Mouse (Mus musculus): ENCODE data around the gene Arhgef10l. TPM values are rescaled to one million over a fixed set of nuclear protein-coding genes. Genes with fewer than 3 reads are reported as not detected.

The Arhgef10l gene
- polyA plus RNA-seq, 1 experiment from 2014 or later = 15.9 TPM

DNA sequence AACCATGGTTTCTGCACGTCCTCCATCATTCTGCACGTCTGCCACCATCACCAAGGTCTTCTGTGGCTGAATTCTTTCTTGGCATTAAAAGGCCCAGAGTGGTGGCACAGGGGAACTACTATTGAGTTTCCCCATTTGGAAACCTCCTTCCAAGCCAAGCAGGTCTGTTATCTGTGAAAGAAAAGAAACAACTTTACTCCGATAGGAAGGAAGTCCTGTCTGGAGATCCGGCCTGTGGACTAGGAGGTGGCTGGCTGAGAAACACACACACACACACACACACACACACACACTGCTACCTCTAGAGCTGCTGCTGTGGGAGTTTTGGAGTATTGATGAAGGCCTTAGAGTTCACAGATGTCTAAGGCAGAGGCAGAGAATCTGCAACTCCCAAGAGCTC lies 27.7 kb upstream of the Arhgef10l start:
- H3K36me3 ChIP-seq (ENCODE audit: control insufficient read depth, insufficient read depth, low read length) = no peaks in the 10 kb centered on the region
- peaks cover 2 to 3% of the 10 kb centered on the region in 2 experiments; a peak in 1 of 4 replicates for H3K4me1 ChIP-seq (ENCODE audit: control insufficient read depth in 2 of 2, insufficient read depth in 2 of 2, low read length in 2 of 2)
- H3K27ac ChIP-seq (replicated peaks in 1 of 2; ENCODE audit: control insufficient read depth in 1 of 2, insufficient read depth in 1 of 2, low read depth in 2 of 2, low read length in 2 of 2) = no peak overlapping the region
- H3K4me3 ChIP-seq (ENCODE audit: control insufficient read depth in 1 of 2, insufficient read depth in 1 of 2, low read depth in 1 of 2, low read length in 2 of 2) = no peak overlapping the region
- H3K4me2 ChIP-seq (ENCODE audit: low read length) = no peak overlapping the region
- no peaks in the 10 kb centered on the region for H3K9me3 ChIP-seq (ENCODE audit: control insufficient read depth, low read length)
- no peak for ATAC-seq (ENCODE audit: insufficient number of reproducible peaks, insufficient read depth, low FRiP score, low read depth)
- H3K27me3 ChIP-seq (ENCODE audit: control insufficient read depth, insufficient read depth, low read length) = no peaks in the 10 kb centered on the region
- 48% methylated on average over 4 of the region's 4 CpGs for WGBS
- H3K9ac ChIP-seq (ENCODE audit: low read length) = no peak overlapping the region

DNA sequence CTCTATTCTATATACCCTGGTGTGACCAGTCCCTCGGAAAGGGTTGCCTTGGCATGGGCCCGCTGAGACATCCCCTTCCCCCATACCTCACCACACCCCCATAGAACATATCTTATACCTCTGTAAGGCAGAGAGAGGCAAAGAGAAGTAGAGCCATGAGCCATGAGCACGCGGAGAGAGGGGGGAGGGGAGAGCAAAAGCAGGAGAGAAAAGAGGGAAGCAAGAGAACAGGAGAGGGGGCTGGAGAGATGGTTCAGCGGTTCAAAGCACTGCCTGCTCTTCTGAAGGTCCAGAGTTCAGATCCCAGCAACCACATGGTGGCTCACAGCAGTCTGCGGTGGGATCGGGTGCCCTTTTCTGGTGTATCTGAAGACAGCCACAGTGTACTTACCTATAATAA lies 25.7 kb upstream of the Arhgef10l start:
- 70% methylated on average over 7 of the region's 7 CpGs for WGBS
- no peaks in the 10 kb centered on the region for H3K36me3 ChIP-seq (ENCODE audit: control insufficient read depth, insufficient read depth, low read length)
- ATAC-seq (ENCODE audit: insufficient number of reproducible peaks, insufficient read depth, low FRiP score, low read depth) = no peak

DNA sequence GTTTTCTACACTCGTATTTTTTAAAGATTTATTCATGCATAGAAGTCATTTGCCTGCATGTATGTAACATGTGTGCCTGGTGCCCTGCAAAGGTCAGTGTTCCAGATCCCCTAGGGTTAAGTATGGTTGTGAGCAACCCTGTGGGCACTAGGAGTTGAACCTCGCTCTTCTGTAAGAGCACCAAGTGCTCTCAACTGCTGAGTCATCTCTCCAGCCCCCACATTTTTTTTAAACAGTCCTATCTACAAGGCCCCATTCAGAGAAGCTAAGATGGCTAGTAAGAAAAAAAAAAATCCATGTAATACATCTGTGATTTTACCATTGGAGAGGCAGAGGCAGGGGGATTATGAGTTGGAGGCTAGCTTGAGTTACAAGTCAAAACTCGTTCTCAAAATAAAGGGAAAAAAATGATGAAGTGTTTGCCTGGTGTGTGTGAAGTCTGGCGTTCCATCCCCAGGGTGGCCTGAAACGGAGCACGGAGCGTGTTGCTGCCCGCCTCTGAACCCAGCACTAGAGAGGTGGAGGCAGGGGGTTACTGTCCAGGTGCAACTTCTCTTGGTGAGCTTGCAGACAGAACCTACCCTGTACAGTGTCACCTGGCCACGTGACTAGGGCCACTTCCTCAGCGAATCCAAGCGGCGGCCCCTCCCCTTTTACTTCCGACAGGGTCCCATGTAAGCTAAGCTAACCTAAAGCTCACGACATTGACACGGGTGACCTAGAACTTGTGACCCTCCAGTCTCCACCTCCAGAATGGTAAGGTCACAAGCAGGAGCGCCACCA lies 24.3 kb upstream of the Arhgef10l start:
- Histone ChIP-seq H3K4me2 (ENCODE audit: low read length) (no peak overlapping the region), H3K9me3 (ENCODE audit: control insufficient read depth, low read length) (no peaks in the 10 kb centered on the region), H3K9ac (ENCODE audit: low read length) (no peak overlapping the region), H3K27ac (replicated peaks in 1 of 2; ENCODE audit: control insufficient read depth in 1 of 2, insufficient read depth in 1 of 2, low read depth in 2 of 2, low read length in 2 of 2) (no peak overlapping the region), H3K4me3 (ENCODE audit: control insufficient read depth in 1 of 2, insufficient read depth in 1 of 2, low read depth in 1 of 2, low read length in 2 of 2) (no peak overlapping the region), H3K4me1 (ENCODE audit: control insufficient read depth in 2 of 2, insufficient read depth in 2 of 2, low read length in 2 of 2) (peaks cover 2 to 3% of the 10 kb centered on the region in 2 experiments; a peak in 1 of 4 replicates), H3K27me3 (ENCODE audit: control insufficient read depth, insufficient read depth, low read length) (no peaks in the 10 kb centered on the region), H3K36me3 (ENCODE audit: control insufficient read depth, insufficient read depth, low read length) (no peaks in the 10 kb centered on the region)
- 66% methylated on average over 16 of the region's 16 CpGs for WGBS
- ATAC-seq (ENCODE audit: insufficient number of reproducible peaks, insufficient read depth, low FRiP score, low read depth) = 0 out of 2 replicates have a peak, but pooled peaks have one; percentile 45

More for the DNA sequence above, 25.7 kb upstream of the Arhgef10l start:
- Histone ChIP-seq H3K4me2 (ENCODE audit: low read length) (no peak overlapping the region), H3K27ac (replicated peaks in 1 of 2; ENCODE audit: control insufficient read depth in 1 of 2, insufficient read depth in 1 of 2, low read depth in 2 of 2, low read length in 2 of 2) (no peak overlapping the region), H3K9ac (ENCODE audit: low read length) (no peak overlapping the region), H3K27me3 (ENCODE audit: control insufficient read depth, insufficient read depth, low read length) (no peaks in the 10 kb centered on the region), H3K9me3 (ENCODE audit: control insufficient read depth, low read length) (no peaks in the 10 kb centered on the region), H3K4me3 (ENCODE audit: control insufficient read depth in 1 of 2, insufficient read depth in 1 of 2, low read depth in 1 of 2, low read length in 2 of 2) (no peak overlapping the region), H3K4me1 (ENCODE audit: control insufficient read depth in 2 of 2, insufficient read depth in 2 of 2, low read length in 2 of 2) (peaks cover 2 to 3% of the 10 kb centered on the region in 2 experiments; a peak in 1 of 4 replicates)

DNA sequence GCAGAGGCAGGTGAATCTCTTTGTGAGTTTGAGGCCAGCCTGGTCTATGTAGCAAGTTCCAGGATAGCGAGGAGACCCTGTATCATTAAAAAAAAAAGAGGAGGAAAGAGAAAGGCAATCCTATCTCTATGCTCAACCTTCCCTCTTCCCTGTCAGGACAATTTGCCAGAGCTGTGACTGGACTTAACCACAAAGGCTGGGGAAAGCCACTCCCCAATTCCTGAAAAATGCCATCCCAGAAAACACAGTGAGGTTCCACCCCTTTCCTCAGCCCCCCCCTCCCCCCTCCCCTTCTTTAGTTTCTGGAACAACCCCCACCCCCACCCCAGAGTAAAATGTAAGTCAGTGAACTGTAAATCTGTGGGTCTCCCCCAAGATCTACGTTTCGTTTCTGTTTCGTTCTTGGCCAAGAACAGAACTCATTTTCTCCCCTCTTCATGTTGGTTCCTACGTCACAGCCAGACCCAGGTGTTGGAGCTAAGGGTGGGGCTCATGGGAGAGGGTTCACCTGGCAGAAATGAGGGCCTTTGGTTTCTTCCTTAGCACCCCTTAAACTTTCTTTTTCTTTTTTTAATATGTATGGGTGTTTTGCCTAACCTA lies 23.1 kb upstream of the Arhgef10l start:
- no peak overlapping the region for H3K27ac ChIP-seq (replicated peaks in 1 of 2; ENCODE audit: control insufficient read depth in 1 of 2, insufficient read depth in 1 of 2, low read depth in 2 of 2, low read length in 2 of 2)
- no peaks in the 10 kb centered on the region for H3K36me3 ChIP-seq (ENCODE audit: control insufficient read depth, insufficient read depth, low read length)
- H3K4me3 ChIP-seq (ENCODE audit: control insufficient read depth in 1 of 2, insufficient read depth in 1 of 2, low read depth in 1 of 2, low read length in 2 of 2) = no peak overlapping the region
- 75% methylated on average over 5 of the region's 5 CpGs for WGBS
- no peaks in the 10 kb centered on the region for H3K9me3 ChIP-seq (ENCODE audit: control insufficient read depth, low read length)
- H3K4me2 ChIP-seq (ENCODE audit: low read length) = no peak overlapping the region
- ATAC-seq (ENCODE audit: insufficient number of reproducible peaks, insufficient read depth, low FRiP score, low read depth) = no peak
- H3K9ac ChIP-seq (ENCODE audit: low read length) = no peak overlapping the region
- H3K27me3 ChIP-seq (ENCODE audit: control insufficient read depth, insufficient read depth, low read length) = no peaks in the 10 kb centered on the region
- H3K4me1 ChIP-seq (ENCODE audit: control insufficient read depth in 2 of 2, insufficient read depth in 2 of 2, low read length in 2 of 2) = peaks cover 5 to 13% of the 10 kb centered on the region in 2 experiments

DNA sequence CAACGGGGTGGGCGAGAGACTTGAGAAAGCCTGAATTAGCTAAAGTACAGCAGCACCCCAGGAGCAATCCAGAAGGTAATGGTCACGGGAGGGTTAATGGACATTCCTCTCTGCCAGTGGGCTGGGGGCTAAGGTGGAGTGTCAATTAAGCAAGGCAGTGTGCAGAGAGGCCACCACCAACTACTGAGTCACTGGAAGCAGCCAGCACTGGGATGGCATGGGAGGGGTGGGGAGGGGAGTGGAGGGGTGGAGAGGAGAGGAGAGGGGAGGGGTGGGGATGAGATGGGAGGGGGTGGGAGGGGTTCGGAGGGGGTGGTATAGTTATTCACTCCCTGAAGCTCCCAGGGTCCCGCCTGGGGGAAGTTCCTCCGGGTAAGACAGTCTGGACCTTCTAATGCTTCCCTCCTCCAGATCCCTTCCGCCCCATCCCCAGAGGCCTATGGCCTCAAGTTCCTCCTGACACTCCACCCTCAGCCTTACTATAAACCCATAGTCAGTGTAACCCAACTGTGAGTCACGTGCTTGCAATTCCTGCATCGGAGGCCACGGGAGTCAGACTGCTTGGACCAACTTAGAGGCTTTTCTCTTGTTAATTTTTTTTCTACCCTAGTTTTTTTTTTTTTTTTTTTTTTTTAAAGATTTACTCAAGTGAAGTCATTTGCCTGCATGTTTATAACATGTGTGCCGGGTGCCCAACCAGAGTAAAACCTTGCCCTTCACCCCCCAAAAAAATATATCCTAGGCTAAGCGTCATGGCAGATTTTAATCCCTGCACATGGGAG lies 22.4 kb upstream of the Arhgef10l start:
- WGBS = 71% methylated on average over 12 of the region's 12 CpGs
- H3K9ac ChIP-seq (ENCODE audit: low read length) = no peak overlapping the region

DNA sequence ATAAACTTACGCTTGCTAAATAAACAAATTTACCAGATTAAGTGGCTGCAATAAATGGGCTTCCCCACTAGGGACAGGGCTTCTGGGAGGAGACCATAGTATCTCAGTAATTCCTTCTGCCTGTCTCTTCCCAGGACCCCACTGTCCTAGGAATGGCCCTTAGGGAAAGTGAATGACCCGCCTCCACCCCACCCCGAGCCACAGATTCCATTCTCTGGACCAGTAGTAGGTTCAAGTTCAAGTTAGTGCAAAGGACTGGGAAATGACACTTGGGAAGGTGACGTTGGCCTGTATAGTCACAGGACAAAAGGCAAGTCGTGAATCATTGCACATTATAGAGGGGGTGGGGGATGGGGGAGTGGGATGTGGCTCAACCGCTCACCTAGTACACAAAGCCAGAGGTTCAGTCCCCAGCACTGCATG lies 19.1 kb upstream of the Arhgef10l start:
- Histone ChIP-seq H3K4me3 (ENCODE audit: control insufficient read depth in 1 of 2, insufficient read depth in 1 of 2, low read depth in 1 of 2, low read length in 2 of 2) (no peak overlapping the region), H3K9ac (ENCODE audit: low read length) (0 out of 2 replicates have a peak overlapping the region, but pooled peaks have one; percentile 40), H3K27ac (replicated peaks in 1 of 2; ENCODE audit: control insufficient read depth in 1 of 2, insufficient read depth in 1 of 2, low read depth in 2 of 2, low read length in 2 of 2) (no peak overlapping the region)

More for the DNA sequence above, 22.4 kb upstream of the Arhgef10l start:
- H3K27me3 ChIP-seq (ENCODE audit: control insufficient read depth, insufficient read depth, low read length) = no peaks in the 10 kb centered on the region
- H3K27ac ChIP-seq (replicated peaks in 1 of 2; ENCODE audit: control insufficient read depth in 1 of 2, insufficient read depth in 1 of 2, low read depth in 2 of 2, low read length in 2 of 2) = no peak overlapping the region
- no peaks in the 10 kb centered on the region for H3K9me3 ChIP-seq (ENCODE audit: control insufficient read depth, low read length)
- H3K36me3 ChIP-seq (ENCODE audit: control insufficient read depth, insufficient read depth, low read length) = no peaks in the 10 kb centered on the region
- H3K4me2 ChIP-seq (ENCODE audit: low read length) = no peak overlapping the region
- no peak for ATAC-seq (ENCODE audit: insufficient number of reproducible peaks, insufficient read depth, low FRiP score, low read depth)
- H3K4me3 ChIP-seq (ENCODE audit: control insufficient read depth in 1 of 2, insufficient read depth in 1 of 2, low read depth in 1 of 2, low read length in 2 of 2) = no peak overlapping the region
- H3K4me1 ChIP-seq (ENCODE audit: control insufficient read depth in 2 of 2, insufficient read depth in 2 of 2, low read length in 2 of 2) = peaks cover 7 to 14% of the 10 kb centered on the region in 2 experiments

DNA sequence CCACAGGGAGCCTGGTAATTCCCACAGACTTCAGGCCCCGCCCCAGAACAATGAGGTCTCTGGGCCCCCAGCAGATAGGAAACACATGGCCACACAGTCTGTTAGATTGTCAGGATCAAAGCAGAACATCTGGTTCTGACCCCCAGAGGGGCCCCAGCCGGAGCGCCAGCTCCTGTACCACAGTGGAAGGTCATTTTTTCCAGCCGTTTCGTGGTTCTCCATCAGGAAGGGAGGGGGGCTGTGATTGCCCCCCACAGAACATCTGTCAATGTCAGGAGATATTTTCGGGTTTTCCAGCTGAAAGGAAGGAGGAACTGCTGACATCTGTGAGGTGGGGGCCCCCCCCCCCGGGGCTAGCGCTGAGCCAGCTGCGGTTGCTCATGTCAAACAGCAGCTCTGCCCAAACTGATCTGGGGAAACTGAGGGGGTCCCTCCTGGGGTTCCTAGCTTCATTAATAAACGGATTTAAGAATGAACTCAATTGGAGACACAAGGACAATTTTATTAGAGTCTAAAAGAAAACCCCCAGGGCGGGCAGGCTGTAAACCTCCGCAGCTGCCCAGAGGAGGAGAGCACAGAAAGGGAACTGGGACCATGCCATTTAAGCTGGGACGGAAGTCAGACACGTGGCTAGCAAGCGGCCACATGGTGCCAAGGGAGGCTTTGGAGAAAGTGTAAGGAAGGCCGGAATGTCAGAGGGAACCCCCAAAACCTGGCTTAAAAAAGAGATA lies 18.5 kb upstream of the Arhgef10l start:
- Histone ChIP-seq H3K36me3 (ENCODE audit: control insufficient read depth, insufficient read depth, low read length) (no peaks in the 10 kb centered on the region), H3K4me2 (ENCODE audit: low read length) (peak overlapping the region; percentile 61), H3K4me3 (ENCODE audit: control insufficient read depth in 1 of 2, insufficient read depth in 1 of 2, low read depth in 1 of 2, low read length in 2 of 2) (peak overlapping the region in 1 of 2 experiments; percentile 24; a peak in 2 of 4 replicates), H3K9me3 (ENCODE audit: control insufficient read depth, low read length) (no peaks in the 10 kb centered on the region), H3K4me1 (ENCODE audit: control insufficient read depth in 2 of 2, insufficient read depth in 2 of 2, low read length in 2 of 2) (peaks cover 10 to 13% of the 10 kb centered on the region in 2 experiments), H3K27me3 (ENCODE audit: control insufficient read depth, insufficient read depth, low read length) (no peaks in the 10 kb centered on the region), H3K9ac (ENCODE audit: low read length) (peak overlapping the region; percentile 40; the same call in 1 of the 2 replicates), H3K27ac (replicated peaks in 1 of 2; ENCODE audit: control insufficient read depth in 1 of 2, insufficient read depth in 1 of 2, low read depth in 2 of 2, low read length in 2 of 2) (no peak overlapping the region)
- 5% methylated on average over 16 of the region's 16 CpGs for WGBS
- ATAC-seq (ENCODE audit: insufficient number of reproducible peaks, insufficient read depth, low FRiP score, low read depth) = 0 out of 2 replicates have a peak, but pooled peaks have one; percentile 45

More for the DNA sequence above, 19.1 kb upstream of the Arhgef10l start:
- H3K27me3 ChIP-seq (ENCODE audit: control insufficient read depth, insufficient read depth, low read length) = no peaks in the 10 kb centered on the region
- peaks cover 7 to 13% of the 10 kb centered on the region in 2 experiments for H3K4me1 ChIP-seq (ENCODE audit: control insufficient read depth in 2 of 2, insufficient read depth in 2 of 2, low read length in 2 of 2)
- no peaks in the 10 kb centered on the region for H3K36me3 ChIP-seq (ENCODE audit: control insufficient read depth, insufficient read depth, low read length)
- H3K4me2 ChIP-seq (ENCODE audit: low read length) = peak overlapping the region; percentile 61
- no peaks in the 10 kb centered on the region for H3K9me3 ChIP-seq (ENCODE audit: control insufficient read depth, low read length)
- WGBS = 46% methylated on average over 6 of the region's 6 CpGs
- no peak for ATAC-seq (ENCODE audit: insufficient number of reproducible peaks, insufficient read depth, low FRiP score, low read depth)
